Mouse (Mus musculus): ENCODE results near the gene Rps18. TPM values are rescaled to one million over a fixed set of nuclear protein-coding genes. Genes with fewer than 3 reads are reported as not detected.

Rps18 gene
- total and polyA plus RNA-seq, 3 experiments: 286 to 1,183 TPM; not detected in 1

DNA sequence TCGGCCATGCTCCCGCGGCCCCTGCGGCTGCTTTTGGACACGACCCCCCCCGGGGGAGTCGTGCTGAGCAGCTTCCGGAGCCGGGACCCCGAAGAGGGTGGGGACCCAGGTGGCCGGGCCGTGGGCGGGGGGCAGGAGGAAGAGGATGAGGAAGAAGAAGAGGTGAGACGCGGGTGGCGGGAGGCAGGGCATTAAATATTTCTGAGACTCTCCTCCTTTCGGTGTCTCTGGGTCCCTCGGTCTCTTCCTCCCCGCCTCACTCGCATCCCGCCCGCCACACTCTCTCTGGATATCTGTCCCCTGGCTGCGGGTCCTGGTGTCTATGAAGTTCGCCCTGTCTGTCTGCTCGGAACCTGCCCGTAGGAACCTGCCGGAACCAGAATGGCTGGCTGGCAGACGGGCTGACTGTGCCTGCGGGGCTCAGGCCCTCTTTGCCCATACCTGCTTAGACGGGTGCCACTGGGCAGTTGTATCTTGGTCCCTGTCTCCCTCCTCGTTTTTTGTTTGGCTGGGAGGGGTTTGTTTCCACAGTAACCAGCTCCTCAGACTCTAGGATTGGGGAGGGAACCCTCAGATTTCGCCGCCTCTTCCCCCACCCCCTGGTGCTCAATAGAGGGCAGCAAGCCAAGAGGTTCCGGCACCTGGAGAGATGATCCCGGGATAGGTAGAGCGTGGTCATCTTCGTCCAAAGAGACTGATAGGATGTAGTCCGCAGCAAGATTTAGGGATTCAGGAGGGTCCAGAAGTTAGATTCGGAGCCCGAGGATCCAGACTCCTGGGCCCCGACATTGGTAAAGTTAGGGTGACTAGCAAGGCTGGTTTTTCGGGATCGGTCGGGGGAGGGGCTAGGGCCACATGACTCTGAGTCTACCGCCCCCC, 25.3 kb downstream of the Rps18 start (continued):
- no peak for TF ChIP-seq ELF1 (IDR thresholded peaks at IDR 0.05; ENCODE audit: low read depth, low read length)

DNA sequence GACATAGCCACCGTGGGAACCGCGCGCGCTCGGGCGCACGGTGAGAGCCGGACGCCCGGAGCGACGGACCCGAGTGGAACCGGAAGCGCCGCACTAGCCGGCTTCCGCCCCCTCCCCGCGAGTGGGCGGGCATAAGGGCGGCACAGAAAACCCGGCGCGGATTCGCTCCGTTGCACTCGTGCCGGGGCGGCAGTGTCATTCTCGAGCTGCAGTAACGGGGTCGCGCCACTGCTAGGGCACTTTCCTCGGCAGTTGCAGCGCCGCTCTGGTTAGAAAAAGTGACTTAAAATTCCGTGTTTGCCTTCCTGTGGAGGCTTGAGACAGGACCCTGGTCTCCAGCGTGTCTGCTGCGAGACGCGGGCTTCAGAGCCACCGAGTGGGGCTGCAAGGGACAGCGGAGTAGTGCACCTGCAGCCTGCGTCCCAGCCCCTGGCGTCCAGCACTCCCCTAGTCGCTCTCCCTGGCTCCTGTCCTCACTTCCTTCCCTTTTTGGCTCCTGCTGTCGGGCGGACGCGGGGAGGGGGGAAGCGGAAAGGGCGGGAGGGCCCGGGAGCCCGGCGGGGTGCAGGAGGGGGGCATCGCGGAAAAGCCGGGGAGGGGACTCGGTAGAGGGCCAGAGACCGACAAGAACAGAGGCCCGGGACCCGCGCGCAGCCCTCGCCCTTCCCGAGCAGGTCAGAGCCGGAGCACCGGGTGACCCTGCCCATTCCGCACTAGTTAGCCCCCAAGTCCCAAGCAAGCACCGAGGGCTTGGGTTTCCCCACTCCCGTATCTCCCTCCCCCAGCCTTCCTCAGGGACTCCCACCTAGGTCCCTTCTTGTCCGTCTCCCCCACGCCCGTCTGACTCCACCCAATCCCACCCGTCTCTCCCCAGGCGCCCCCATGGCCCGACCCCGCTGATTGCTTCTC, 26.2 kb downstream of the Rps18 start, which contains the start of gene Rgl2:
TSS of gene Rgl2 (plus strand) at position 173 of the 909 bp plus-strand sequence.
- H3K79me2 ChIP-seq (ENCODE audit: control insufficient read depth, insufficient read depth, low read length, poor library complexity): peaks cover 24% of the 10 kb centered on the region
- peaks cover 0 to 13% of the 10 kb centered on the region in 2 experiments; a peak in 2 of 4 replicates for H3K4me1 ChIP-seq (ENCODE audit: control insufficient read depth in 1 of 2, insufficient read depth in 2 of 2, low read length in 2 of 2)
- peak within 1 kb of the TSS; percentile 93 for H3K9ac ChIP-seq (ENCODE audit: control insufficient read depth, low read depth, low read length, poor library complexity, severe bottlenecking)
- H3K36me3 ChIP-seq (ENCODE audit: control insufficient read depth in 1 of 2, insufficient read depth in 2 of 2, low read length in 2 of 2): peaks cover 0 to 3% of the 10 kb centered on the region in 2 experiments; a peak in 2 of 4 replicates
- DNase-seq (ENCODE audit: low read depth, low spot score): peak; percentile 95
- H3K27ac ChIP-seq (ENCODE audit: control insufficient read depth, low read depth, low read length): peak within 1 kb of the TSS; percentile 98
- peak within 1 kb of the TSS; percentile 74 to 78 for H3K4me3 ChIP-seq (ENCODE audit: control insufficient read depth in 1 of 2, insufficient read depth in 1 of 2, low read depth in 2 of 2, low read length in 2 of 2)
- no peaks in the 10 kb centered on the region for H3K9me3 ChIP-seq (replicated peaks; ENCODE audit: insufficient read depth, low read length)
- H3K27me3 ChIP-seq (ENCODE audit: control insufficient read depth in 1 of 2, insufficient read depth in 2 of 2, low read length in 2 of 2): no peaks in the 10 kb centered on the region
- no peak for TF ChIP-seq MYB (IDR thresholded peaks at IDR 0.05; ENCODE audit: low read depth, low read length)
- TF ChIP-seq NELFE (IDR thresholded peaks at IDR 0.05; ENCODE audit: low read depth, low read length): peak; percentile 49
- TF ChIP-seq ETS1 (IDR thresholded peaks at IDR 0.05; ENCODE audit: low read depth, low read length): peak; percentile 59; the same call in 1 of the 2 replicates
- TF ChIP-seq NRF1 (IDR thresholded peaks at IDR 0.05; ENCODE audit: insufficient read depth, low read depth, low read length, poor library complexity, severe bottlenecking): no peak
- TF ChIP-seq MAX (IDR thresholded peaks at IDR 0.05; ENCODE audit: low read length): peak; percentile 55; the same call in 1 of the 2 replicates
- no peak for TF ChIP-seq E2F4 (IDR thresholded peaks at IDR 0.05; ENCODE audit: borderline replicate concordance, low read depth, low read length)
- peak; percentile 73; the same call in 1 of the 2 replicates for TF ChIP-seq KAT2A (conservative IDR thresholded peaks at IDR 0.05; ENCODE audit: low read depth, low read length)
- TF ChIP-seq MXI1 (IDR thresholded peaks at IDR 0.05; ENCODE audit: low read depth, low read length): peak; percentile 89
- peak; percentile 61 to 82 for TF ChIP-seq POLR2A (IDR thresholded peaks at IDR 0.05; ENCODE audit: control insufficient read depth in 1 of 2, insufficient read depth in 1 of 2, low read depth in 1 of 2, low read length in 2 of 2, poor library complexity in 1 of 2)
- peak; percentile 67 for TF ChIP-seq TCF12 (IDR thresholded peaks at IDR 0.05; ENCODE audit: low read depth, low read length)
- TF ChIP-seq MEF2A (IDR thresholded peaks at IDR 0.05; ENCODE audit: extremely low read depth, insufficient replicate concordance, low read depth, low read length, poor library complexity, severe bottlenecking): no peak
- TF ChIP-seq POLR2AphosphoS2 (IDR thresholded peaks at IDR 0.05; ENCODE audit: low read length): peak; percentile 87
- TF ChIP-seq JUND (IDR thresholded peaks at IDR 0.05; ENCODE audit: low read depth, low read length): 0 out of 2 replicates have a peak, but pooled peaks have one; percentile 0
- TF ChIP-seq MYC (IDR thresholded peaks at IDR 0.05; ENCODE audit: low read depth, low read length): no peak
- no peak for TF ChIP-seq UBTF (IDR thresholded peaks at IDR 0.05; ENCODE audit: borderline replicate concordance, insufficient read depth, low read depth, low read length)
- peak; percentile 81 for TF ChIP-seq ELF1 (IDR thresholded peaks at IDR 0.05; ENCODE audit: low read depth, low read length)
- TF ChIP-seq MAZ (IDR thresholded peaks at IDR 0.05; ENCODE audit: low read depth, low read length): peak; percentile 100
- no peak for TF ChIP-seq ZNF384 (IDR thresholded peaks at IDR 0.05; ENCODE audit: low read depth, low read length)
- 0 out of 2 replicates have a peak, but pooled peaks have one; percentile 6 for TF ChIP-seq SMC3 (IDR thresholded peaks at IDR 0.05; ENCODE audit: low read depth, low read length)
- TF ChIP-seq CTCF (IDR thresholded peaks at IDR 0.05 in 2 of 3, conservative IDR thresholded peaks at IDR 0.05 in 1 of 3; ENCODE audit: control insufficient read depth in 1 of 3, insufficient read depth in 1 of 3, low read depth in 2 of 3, low read length in 3 of 3, poor library complexity in 1 of 3, severe bottlenecking in 1 of 3): peak in 1 of 3 experiments; percentile 22; a peak in 3 of 6 replicates
- peak in 1 of 2 experiments; percentile 18; a peak in 1 of 4 replicates for TF ChIP-seq EP300 (IDR thresholded peaks at IDR 0.05; ENCODE audit: low read depth in 1 of 2, low read length in 2 of 2)
- TF ChIP-seq TBP (IDR thresholded peaks at IDR 0.05; ENCODE audit: low read depth, low read length): peak; percentile 44; the same call in 1 of the 2 replicates
- TF ChIP-seq MAFK (IDR thresholded peaks at IDR 0.05; ENCODE audit: borderline replicate concordance, low read depth, low read length): no peak
- no peak; the same call in 1 of the 2 replicates for TF ChIP-seq ZMIZ1 (IDR thresholded peaks at IDR 0.05; ENCODE audit: low read depth, low read length)
- no peak for TF ChIP-seq RCOR1 (IDR thresholded peaks at IDR 0.05; ENCODE audit: low read depth, low read length)
- TF ChIP-seq RAD21 (IDR thresholded peaks at IDR 0.05; ENCODE audit: low read depth, low read length): no peak
- no peak for TF ChIP-seq POLR2AphosphoS5 (IDR thresholded peaks at IDR 0.05; ENCODE audit: borderline replicate concordance, low read depth, low read length)
- peak; percentile 97 for TF ChIP-seq SIN3A (IDR thresholded peaks at IDR 0.05; ENCODE audit: low read length)
- TF ChIP-seq USF1 (IDR thresholded peaks at IDR 0.05; ENCODE audit: low read depth, low read length): no peak
- 0 out of 2 replicates have a peak, but pooled peaks have one; percentile 6 for TF ChIP-seq CHD1 (IDR thresholded peaks at IDR 0.05; ENCODE audit: low read depth, low read length)

Measured in MEL (cell line).